Mouse (Mus musculus) hindbrain, embryonic 12.5 days (tissue): ENCODE results near the gene Phip. TPM values are rescaled to one million over a fixed set of nuclear protein-coding genes. Genes with fewer than 3 reads are reported as not detected.

Experiments used
- ATAC-seq: fragments of 200-750 bp; cut with Nextera tagmentation; 2 replicates; pipeline ENCODE4 v1.8.0; 2017; ENCODE audit warnings: moderate TSS enrichment; ENCODE audit not compliant: low FRiP score
- H3K27ac ChIP-seq: fragments of 300-500 bp; sonication (generic); 2 replicates; pipeline ENCODE4 v1.5.1; 2016; ENCODE audit warnings: mild to moderate bottlenecking
- H3K27me3 ChIP-seq: fragments of 300-500 bp; sonication (generic); 2 replicates; pipeline ENCODE4 v1.6.1; 2016; ENCODE audit warnings: mild to moderate bottlenecking
- H3K36me3 ChIP-seq: fragments of 300-500 bp; sonication (generic); 2 replicates; pipeline ENCODE4 v1.6.1; 2016; ENCODE audit warnings: mild to moderate bottlenecking
- H3K4me1 ChIP-seq: fragments of 300-500 bp; sonication (generic); 2 replicates; pipeline ENCODE4 v1.6.1; 2016
- H3K4me2 ChIP-seq: fragments of 300-500 bp; sonication (generic); replicated peaks from 2 replicates; pipeline ENCODE4 v1.6.1; 2016; ENCODE audit warnings: mild to moderate bottlenecking
- H3K4me3 ChIP-seq: fragments of 300-500 bp; sonication (generic); 2 replicates; pipeline ENCODE4 v1.5.1; 2016; ENCODE audit warnings: mild to moderate bottlenecking
- H3K9ac ChIP-seq: fragments of 300-500 bp; sonication (generic); 2 replicates; pipeline ENCODE4 v1.6.1; 2016; ENCODE audit warnings: mild to moderate bottlenecking, moderate library complexity
- H3K9me3 ChIP-seq: fragments of 300-500 bp; sonication (generic); replicated peaks from 2 replicates; pipeline ENCODE4 v1.6.1; 2016; ENCODE audit warnings: mild to moderate bottlenecking
- WGBS: fragments of 180-500 bp; shearing (Covaris S2); methylation state at CpG from one replicate; pipeline ENCODE4 v1.1.7; 2016; 5-methylcytosine and 5-hydroxymethylcytosine counted together
- polyA plus RNA-seq: library from polyadenylated mRNA; unstranded; fragments of >200 nt; fragmentation: Nextera tagmentation; extraction: Ambion mirVana; gene quantifications from 2 replicates; pipeline ENCODE4 v1.2.1, GENCODE M21; 2016

Gene Phip
- polyA plus RNA-seq, 1 experiment from 2014 or later: 132 TPM

- H3K9ac ChIP-seq: no peak overlapping the region
- no peak overlapping the region for H3K4me3 ChIP-seq
- no peak overlapping the region for H3K4me2 ChIP-seq
- no peak overlapping the region for H3K27ac ChIP-seq
- no peak for ATAC-seq
- 79% methylated on average over 8 of the region's 8 CpGs for WGBS
- 0 out of 2 replicates have a peak, but pooled peaks cover 3% of the 10 kb centered on the region for H3K36me3 ChIP-seq
- H3K4me1 ChIP-seq: peaks cover 7% of the 10 kb centered on the region
- H3K9me3 ChIP-seq: no peaks in the 10 kb centered on the region
- H3K27me3 ChIP-seq: no peaks in the 10 kb centered on the region
Measured at GRCm38 (mm10) chr9:82967076-82967621, 8.2 kb downstream of the Phip start.

DNA sequence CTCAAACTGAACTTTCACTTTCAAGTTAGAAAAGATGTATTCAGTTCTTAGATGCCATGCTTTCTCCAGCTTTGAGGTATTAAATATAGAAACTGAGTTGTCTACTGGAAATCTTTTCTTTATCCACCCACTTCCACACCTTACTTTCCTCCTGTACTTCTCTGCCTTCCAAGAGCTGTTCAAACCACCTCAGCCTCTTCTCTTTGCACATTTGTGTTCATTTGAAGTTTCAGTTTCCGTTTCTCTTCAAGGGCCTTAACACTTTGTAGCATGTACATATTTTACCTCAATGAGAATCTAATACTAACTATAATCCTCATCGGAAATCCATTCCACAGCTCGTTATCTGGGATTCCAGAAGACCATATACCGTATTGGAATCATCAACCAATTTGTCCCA lies 11.3 kb downstream of the Phip start:
- ATAC-seq: no peak
- WGBS: 91% methylated on average over 4 of the region's 4 CpGs
- Histone ChIP-seq H3K36me3 (peaks cover 8% of the 10 kb centered on the region; the same call in 1 of the 2 replicates), H3K4me2 (no peak overlapping the region), H3K27me3 (no peaks in the 10 kb centered on the region), H3K4me3 (no peak overlapping the region), H3K27ac (no peak overlapping the region), H3K4me1 (no peaks in the 10 kb centered on the region), H3K9me3 (no peaks in the 10 kb centered on the region), H3K9ac (no peak overlapping the region)

- no peak overlapping the region for H3K4me2 ChIP-seq
- no peaks in the 10 kb centered on the region for H3K4me1 ChIP-seq
- no peak overlapping the region for H3K4me3 ChIP-seq
- ATAC-seq: no peak
- no peak overlapping the region for H3K27ac ChIP-seq
- no peaks in the 10 kb centered on the region for H3K9me3 ChIP-seq
- no peaks in the 10 kb centered on the region for H3K27me3 ChIP-seq
- peaks cover 18% of the 10 kb centered on the region; the same call in 1 of the 2 replicates for H3K36me3 ChIP-seq
- 91% methylated on average over 2 of the region's 2 CpGs for WGBS
- H3K9ac ChIP-seq: no peak overlapping the region
Measured at GRCm38 (mm10) chr9:82961352-82961751, 14.0 kb downstream of the Phip start.

GRCm38 (mm10) chr9:82955267-82955666 lies 20.0 kb downstream of the Phip start:
- Histone ChIP-seq H3K9me3 (no peaks in the 10 kb centered on the region), H3K27me3 (no peaks in the 10 kb centered on the region), H3K36me3 (peaks cover 27% of the 10 kb centered on the region), H3K4me3 (no peak overlapping the region), H3K4me1 (no peaks in the 10 kb centered on the region), H3K27ac (no peak overlapping the region), H3K9ac (no peak overlapping the region), H3K4me2 (no peak overlapping the region)
- 79% methylated on average over 4 of the region's 4 CpGs for WGBS
- no peak for ATAC-seq

- H3K27ac ChIP-seq: no peak overlapping the region
- no peak overlapping the region for H3K9ac ChIP-seq
- H3K36me3 ChIP-seq: peaks cover 20% of the 10 kb centered on the region
- no peak for ATAC-seq
- no peaks in the 10 kb centered on the region for H3K27me3 ChIP-seq
- no peaks in the 10 kb centered on the region for H3K4me1 ChIP-seq
- H3K4me3 ChIP-seq: no peak overlapping the region
- no peaks in the 10 kb centered on the region for H3K9me3 ChIP-seq
- no peak overlapping the region for H3K4me2 ChIP-seq
Measured at GRCm38 (mm10) chr9:82952330-82952729, 23.0 kb downstream of the Phip start.

DNA sequence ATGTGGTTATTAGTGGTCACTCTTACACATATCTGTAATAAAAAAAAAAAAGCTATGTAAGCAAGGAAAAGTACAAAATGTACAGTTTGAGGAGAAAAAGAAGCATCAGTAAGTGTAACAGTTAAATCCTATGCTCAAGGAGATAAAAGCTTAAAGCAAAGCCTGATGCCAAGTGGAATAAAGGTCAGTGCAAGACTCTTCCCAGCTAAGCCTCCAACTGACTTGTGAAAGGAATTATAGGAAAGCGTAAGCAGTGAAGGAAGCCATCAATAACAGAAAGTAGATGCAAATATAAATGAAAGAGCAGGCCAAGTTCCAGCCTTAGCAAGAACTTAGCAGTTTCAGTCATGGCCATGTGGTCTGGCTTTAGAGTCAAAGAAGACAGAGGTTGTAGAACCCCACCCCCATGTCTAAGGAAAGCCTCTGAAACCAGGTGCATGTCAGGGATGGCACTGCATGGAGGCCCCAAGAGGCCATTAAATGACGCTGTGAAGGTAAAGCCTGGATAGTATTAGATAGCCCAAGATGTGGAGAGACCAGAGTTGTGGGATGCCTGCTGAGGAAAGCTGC lies 23.8 kb downstream of the Phip start:
- whole genome bisulfite sequencing: 84% methylated on average over 2 of the region's 2 CpGs
- Histone ChIP-seq H3K4me3 (no peak overlapping the region), H3K36me3 (peaks cover 14% of the 10 kb centered on the region), H3K27me3 (no peaks in the 10 kb centered on the region), H3K9ac (no peak overlapping the region), H3K27ac (no peak overlapping the region), H3K9me3 (no peaks in the 10 kb centered on the region), H3K4me2 (no peak overlapping the region), H3K4me1 (no peaks in the 10 kb centered on the region)
- ATAC-seq: no peak

DNA sequence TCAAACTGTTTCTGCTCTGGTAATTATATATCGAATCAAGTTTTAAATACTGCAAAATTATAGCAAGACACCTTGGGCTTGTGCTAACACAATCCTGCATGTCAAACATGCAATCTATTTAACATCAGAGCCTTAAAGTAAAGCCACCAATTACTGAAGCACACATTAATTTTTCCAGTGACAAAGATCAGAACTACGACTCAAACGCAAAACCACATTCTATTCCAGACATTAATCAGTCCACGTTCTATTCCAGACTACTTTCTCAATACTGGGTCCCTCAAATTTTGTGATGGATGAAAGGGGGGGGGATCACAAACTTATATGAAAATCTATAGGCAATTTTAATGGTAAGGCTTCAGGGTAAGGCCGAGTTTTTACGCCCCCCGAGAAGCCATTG lies 68.1 kb downstream of the Phip start:
- Histone ChIP-seq H3K4me2 (no peak overlapping the region), H3K4me3 (no peak overlapping the region), H3K27ac (no peak overlapping the region), H3K27me3 (no peaks in the 10 kb centered on the region), H3K9me3 (no peaks in the 10 kb centered on the region), H3K36me3 (peaks cover 36% of the 10 kb centered on the region), H3K9ac (no peak overlapping the region), H3K4me1 (no peaks in the 10 kb centered on the region)
- 94% methylated on average over 7 of the region's 7 CpGs for WGBS
- no peak for ATAC-seq

- H3K4me2 ChIP-seq: no peak overlapping the region
- H3K9me3 ChIP-seq: no peaks in the 10 kb centered on the region
- H3K36me3 ChIP-seq: peaks cover 47% of the 10 kb centered on the region
- no peak for ATAC-seq
- H3K27ac ChIP-seq: no peak overlapping the region
- H3K27me3 ChIP-seq: no peaks in the 10 kb centered on the region
- H3K4me3 ChIP-seq: no peak overlapping the region
- H3K9ac ChIP-seq: no peak overlapping the region
- no peaks in the 10 kb centered on the region for H3K4me1 ChIP-seq
Measured at GRCm38 (mm10) chr9:82888645-82889044, 86.7 kb downstream of the Phip start.

GRCm38 (mm10) chr9:82884177-82884576 lies 91.1 kb downstream of the Phip start:
- H3K9ac ChIP-seq: no peak overlapping the region
- no peaks in the 10 kb centered on the region for H3K9me3 ChIP-seq
- H3K36me3 ChIP-seq: peaks cover 56% of the 10 kb centered on the region
- H3K27ac ChIP-seq: no peak overlapping the region
- H3K4me3 ChIP-seq: no peak overlapping the region
- ATAC-seq: no peak
- no peak overlapping the region for H3K4me2 ChIP-seq
- no peaks in the 10 kb centered on the region for H3K27me3 ChIP-seq
- H3K4me1 ChIP-seq: no peaks in the 10 kb centered on the region

- Histone ChIP-seq H3K27me3 (no peaks in the 10 kb centered on the region), H3K4me1 (no peaks in the 10 kb centered on the region), H3K27ac (no peak overlapping the region), H3K4me2 (no peak overlapping the region), H3K36me3 (peaks cover 56% of the 10 kb centered on the region), H3K9ac (no peak overlapping the region), H3K4me3 (no peak overlapping the region), H3K9me3 (no peaks in the 10 kb centered on the region)
- no peak for ATAC-seq
- 98% methylated on average over 1 of the region's 1 CpGs for WGBS
Measured at GRCm38 (mm10) chr9:82877078-82877477, 98.2 kb downstream of the Phip start.

DNA sequence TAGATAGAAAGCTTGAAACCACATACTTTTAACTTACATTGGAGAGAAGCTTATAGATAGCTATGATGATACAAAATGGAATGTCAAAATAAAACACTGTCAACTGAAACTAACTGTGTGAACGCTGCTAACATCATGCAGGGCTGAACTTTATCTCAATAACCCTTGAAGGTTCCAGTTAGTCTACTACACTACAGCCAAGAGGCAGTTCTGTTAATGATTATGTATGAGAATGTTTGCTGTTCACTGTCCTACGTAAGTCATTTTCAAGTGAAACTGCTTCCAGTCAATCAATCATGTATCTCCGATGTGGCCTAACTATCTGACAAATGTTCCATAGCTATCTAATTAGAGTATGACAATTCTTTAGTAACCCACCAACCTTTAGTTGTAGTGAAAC lies 107.6 kb downstream of the Phip start:
- Histone ChIP-seq H3K27me3 (no peaks in the 10 kb centered on the region), H3K9me3 (no peaks in the 10 kb centered on the region), H3K4me2 (no peak overlapping the region), H3K9ac (no peak overlapping the region), H3K4me3 (no peak overlapping the region), H3K4me1 (no peaks in the 10 kb centered on the region), H3K27ac (no peak overlapping the region), H3K36me3 (peaks cover 12% of the 10 kb centered on the region)
- ATAC-seq: no peak
- 81% methylated on average over 3 of the region's 3 CpGs for WGBS

GRCm38 (mm10) chr9:82866121-82866520 lies 109.2 kb downstream of the Phip start:
- no peaks in the 10 kb centered on the region for H3K4me1 ChIP-seq
- no peak overlapping the region for H3K27ac ChIP-seq
- H3K4me2 ChIP-seq: no peak overlapping the region
- ATAC-seq: no peak
- WGBS: 85% methylated on average over 1 of the region's 1 CpGs
- H3K27me3 ChIP-seq: no peaks in the 10 kb centered on the region
- H3K9ac ChIP-seq: no peak overlapping the region
- H3K9me3 ChIP-seq: no peaks in the 10 kb centered on the region
- H3K36me3 ChIP-seq: peaks cover 3% of the 10 kb centered on the region
- H3K4me3 ChIP-seq: no peak overlapping the region

DNA sequence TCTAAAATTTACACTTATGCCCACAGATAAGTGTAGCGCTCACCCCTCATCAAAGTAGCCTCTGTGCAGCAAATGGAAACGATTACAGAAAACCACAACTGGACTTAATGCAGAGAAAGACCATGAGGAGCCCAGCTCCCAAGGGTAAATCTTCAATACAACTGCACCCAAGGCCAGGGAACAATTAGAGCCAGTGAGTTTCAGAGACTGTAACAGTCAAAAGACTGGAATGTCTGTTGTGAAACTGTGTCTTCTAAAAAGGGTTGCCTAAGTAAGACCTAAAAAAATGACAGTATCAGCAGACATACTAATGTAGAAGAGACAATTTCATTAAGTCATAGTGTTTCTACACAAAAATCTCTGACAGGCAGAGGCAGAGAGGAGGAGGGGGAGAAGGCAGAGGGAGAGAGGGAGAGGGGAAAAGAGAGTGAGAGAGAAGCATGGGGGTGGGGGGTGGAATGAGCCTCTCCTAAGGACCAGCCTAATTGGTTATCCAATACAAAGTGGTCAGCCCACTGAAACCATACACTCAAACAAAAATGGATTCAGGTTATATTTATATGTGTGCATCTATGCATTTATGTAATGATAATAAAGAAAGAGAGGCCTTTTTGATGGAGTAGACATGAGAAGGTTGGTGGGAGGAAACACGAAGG lies 113.4 kb downstream of the Phip start:
- H3K4me3 ChIP-seq: no peak overlapping the region
- no peak overlapping the region for H3K9ac ChIP-seq
- no peaks in the 10 kb centered on the region for H3K27me3 ChIP-seq
- WGBS: 89% methylated on average over 3 of the region's 3 CpGs
- no peak overlapping the region for H3K27ac ChIP-seq
- H3K36me3 ChIP-seq: no peaks in the 10 kb centered on the region
- no peak for ATAC-seq
- H3K4me1 ChIP-seq: no peaks in the 10 kb centered on the region
- H3K9me3 ChIP-seq: no peaks in the 10 kb centered on the region
- no peak overlapping the region for H3K4me2 ChIP-seq
